Mouse (Mus musculus): ENCODE results near the gene Nrxn3.

DNA sequence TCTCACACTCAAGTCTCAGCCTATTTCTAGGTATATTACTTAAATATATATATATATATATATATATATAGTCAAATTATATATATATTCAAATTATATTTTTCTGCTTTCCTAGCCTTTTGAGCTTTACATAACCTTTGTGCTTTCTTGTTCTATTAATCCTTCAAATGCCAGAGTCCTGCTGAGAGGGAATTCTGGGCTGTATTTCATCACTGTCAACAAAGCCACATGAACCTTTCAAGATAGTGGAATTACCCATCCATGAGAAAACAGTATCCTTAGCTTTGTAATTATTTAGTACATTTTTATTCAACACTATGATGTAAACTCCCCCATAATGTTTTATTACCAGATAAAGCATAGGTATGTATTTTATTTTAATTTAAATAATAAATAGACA, 1144.4 kb downstream of the Nrxn3 start:
- no peak for TF ChIP-seq EP300 (IDR thresholded peaks at IDR 0.05; ENCODE audit: low read depth)
- no peak for TF ChIP-seq CTCF (IDR thresholded peaks at IDR 0.05; ENCODE audit: low read depth)

All from liver, postnatal 0 days (tissue).